Mouse (Mus musculus): Measurements from ENCODE around the gene Izumo1. TPM values are rescaled to one million over a fixed set of nuclear protein-coding genes. Genes with fewer than 3 reads are reported as not detected.
"Not testable (repeated sequence)": the region's sequence is repeated elsewhere in the genome, so short reads cannot be mapped to it uniquely, and the experiment has no call there.

Izumo1 gene
- total RNA-seq, 2 experiments from 2014 or later = 0.20 TPM; not detected in 1

GRCm38 (mm10) chr7:45641391-45642040 is 19.9 kb downstream of the Izumo1 start:
- intact Hi-C loops (cut with DNase I) = loop anchor here (5.0 kb wide), 1 partner anchor 61 kb away; no protein-coding TSS in a partner anchor
- peak; percentile 81 for DNase-seq

DNA sequence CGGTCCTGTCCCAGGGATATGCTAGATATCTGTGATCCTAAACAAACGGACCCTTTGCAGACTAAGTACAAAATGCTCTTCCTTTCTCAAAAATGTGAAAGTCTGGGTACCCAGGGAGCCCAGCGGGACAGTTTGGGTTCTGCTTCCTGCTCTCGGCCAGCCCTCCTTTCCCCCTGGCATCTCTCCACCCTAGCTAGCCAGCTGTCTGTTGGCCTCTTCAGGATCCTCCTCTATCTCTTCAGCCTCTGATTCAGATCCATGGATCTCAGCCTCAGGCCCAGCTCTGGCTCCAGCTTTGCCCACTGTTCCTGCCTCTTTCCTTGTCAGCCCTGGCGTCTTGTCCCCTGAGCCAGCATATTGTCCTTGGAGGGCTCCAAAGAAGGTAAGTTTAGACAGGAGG is 20.5 kb downstream of the Izumo1 start:
- intact Hi-C loops (cut with DNase I) = loop anchor here (5.0 kb wide), 1 partner anchor 60 kb away; no protein-coding TSS in a partner anchor
- DNase-seq = peak; percentile 70

DNA sequence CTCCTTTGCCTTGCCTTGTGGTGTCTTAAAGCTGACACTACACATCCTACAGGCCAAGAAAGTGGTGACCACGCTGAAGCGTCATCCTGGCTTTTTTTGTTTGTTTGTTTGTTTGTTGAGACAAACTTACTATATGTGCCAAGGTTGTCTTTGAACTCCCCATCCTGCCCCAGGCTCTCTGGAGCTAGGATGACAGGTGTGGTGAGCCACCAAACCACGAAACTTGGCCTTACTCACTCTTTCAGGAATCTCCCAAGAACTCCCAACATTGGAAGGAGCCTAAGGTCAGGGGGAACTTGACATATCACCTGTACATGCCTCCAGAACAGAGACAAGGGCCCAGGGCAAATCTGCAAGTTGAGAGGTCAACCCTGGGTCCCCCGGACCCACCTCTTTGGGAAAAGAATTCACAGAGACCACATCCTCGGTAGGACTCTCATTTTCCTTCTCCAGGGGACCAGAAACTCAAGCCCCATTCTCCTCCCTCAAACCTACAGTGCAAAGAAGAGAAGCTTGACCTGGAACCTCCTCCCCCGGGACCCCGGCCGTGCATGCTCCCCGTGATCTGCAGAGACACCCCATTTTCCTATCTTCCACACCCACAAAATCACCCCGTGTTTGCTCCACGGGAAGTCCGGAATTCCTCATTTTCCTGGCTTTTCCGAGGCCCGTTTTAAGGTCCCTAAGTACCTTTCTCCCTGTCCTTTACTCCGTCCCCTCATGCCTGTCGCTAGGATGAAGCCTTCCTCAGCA is 21.1 kb downstream of the Izumo1 start:
- intact Hi-C loops (cut with DNase I) = loop anchor here (5.0 kb wide), 1 partner anchor 60 kb away; no protein-coding TSS in a partner anchor
- no peak for DNase-seq

GRCm38 (mm10) chr7:45643441-45644178 is 22.0 kb downstream of the Izumo1 start:
- intact Hi-C loops (cut with DNase I) = loop anchor here (5.0 kb wide), 1 partner anchor 59 kb away; no protein-coding TSS in a partner anchor
- DNase-seq = peak; percentile 99

DNA sequence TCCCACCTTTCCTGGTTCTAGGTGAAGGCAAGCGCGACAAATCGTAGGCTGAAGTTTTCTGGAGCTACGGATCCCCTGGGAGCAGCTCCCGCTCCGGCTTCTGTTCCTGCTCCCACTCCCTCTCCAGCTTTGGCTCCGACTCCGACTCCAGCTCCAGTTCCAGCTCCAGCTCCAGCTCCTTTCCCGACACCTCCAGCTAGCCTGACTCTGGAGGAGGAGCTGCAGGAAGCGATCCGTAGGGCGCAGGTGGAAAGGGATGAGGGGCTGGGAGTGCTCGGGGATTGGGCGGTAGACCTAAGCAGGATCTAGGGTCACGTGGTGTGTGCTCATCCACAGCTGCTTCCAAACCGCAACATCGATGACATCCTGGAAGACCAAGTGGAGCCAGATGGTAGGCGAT is 22.6 kb downstream of the Izumo1 start:
- intact Hi-C loops (cut with DNase I) = loop anchor here (5.0 kb wide), 1 partner anchor 58 kb away; no protein-coding TSS in a partner anchor
- peak; percentile 68 for DNase-seq

- no peak for DNase-seq
- intact Hi-C loops (cut with DNase I) = loop anchor here (5.0 kb wide), 1 partner anchor 57 kb away; no protein-coding TSS in a partner anchor
Measured at GRCm38 (mm10) chr7:45644872-45645590, 23.4 kb downstream of the Izumo1 start.

GRCm38 (mm10) chr7:45645591-45645971 is 24.0 kb downstream of the Izumo1 start:
- intact Hi-C loops (cut with DNase I) = no loop called here
- DNase-seq = no peak

DNA sequence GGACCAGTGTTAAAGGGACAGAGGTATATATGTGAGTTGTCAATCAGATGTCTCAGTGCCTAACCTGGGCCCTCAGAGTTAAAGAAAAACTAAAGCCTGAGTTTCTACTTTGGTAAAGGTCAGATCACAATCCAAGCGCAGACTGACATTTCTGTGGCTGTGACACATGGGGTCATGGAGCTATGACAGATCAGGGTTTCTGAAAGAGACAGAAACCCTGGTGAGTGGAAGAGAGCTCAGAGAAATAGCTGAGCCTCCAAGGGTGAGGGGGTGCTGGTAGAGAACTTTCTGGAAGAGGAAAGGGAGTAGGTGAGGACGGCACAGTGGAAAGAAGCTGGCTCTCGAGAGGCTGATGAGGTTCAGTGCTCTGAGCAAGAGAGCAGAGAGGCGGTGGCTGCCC is 25.1 kb downstream of the Izumo1 start:
- intact Hi-C loops (cut with DNase I) = no loop called here
- DNase-seq = no peak

DNA sequence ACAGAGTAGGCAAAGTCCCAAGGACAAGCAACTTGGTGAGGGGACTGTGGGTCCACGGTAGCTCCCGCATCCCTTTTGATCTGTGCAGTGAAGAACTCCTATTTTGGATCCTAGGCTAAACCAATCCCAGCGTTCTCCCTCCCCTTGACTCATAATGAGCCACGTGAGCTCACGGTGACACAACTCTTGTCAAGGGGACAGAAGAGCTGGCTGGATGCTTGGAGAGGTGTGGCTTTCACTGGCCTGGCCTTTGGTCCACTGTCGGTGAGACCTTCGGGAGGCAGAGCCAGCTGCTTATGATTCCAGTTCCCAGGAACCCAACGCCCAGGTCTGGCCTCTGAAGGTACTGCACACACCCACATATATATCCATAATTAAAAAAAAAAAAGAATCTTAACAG is 27.7 kb downstream of the Izumo1 start:
- intact Hi-C loops (cut with DNase I) = no loop called here

GRCm38 (mm10) chr7:45650484-45650883 is 28.9 kb downstream of the Izumo1 start:
- intact Hi-C loops (cut with DNase I); DNase-seq: not testable (repeated sequence)

More for the DNA sequence above, 27.7 kb downstream of the Izumo1 start:
- no peak for DNase-seq

GRCm38 (mm10) chr7:45654424-45655047 is 32.9 kb downstream of the Izumo1 start:
- intact Hi-C loops (cut with DNase I) = no loop called here
- DNase-seq = no peak

DNA sequence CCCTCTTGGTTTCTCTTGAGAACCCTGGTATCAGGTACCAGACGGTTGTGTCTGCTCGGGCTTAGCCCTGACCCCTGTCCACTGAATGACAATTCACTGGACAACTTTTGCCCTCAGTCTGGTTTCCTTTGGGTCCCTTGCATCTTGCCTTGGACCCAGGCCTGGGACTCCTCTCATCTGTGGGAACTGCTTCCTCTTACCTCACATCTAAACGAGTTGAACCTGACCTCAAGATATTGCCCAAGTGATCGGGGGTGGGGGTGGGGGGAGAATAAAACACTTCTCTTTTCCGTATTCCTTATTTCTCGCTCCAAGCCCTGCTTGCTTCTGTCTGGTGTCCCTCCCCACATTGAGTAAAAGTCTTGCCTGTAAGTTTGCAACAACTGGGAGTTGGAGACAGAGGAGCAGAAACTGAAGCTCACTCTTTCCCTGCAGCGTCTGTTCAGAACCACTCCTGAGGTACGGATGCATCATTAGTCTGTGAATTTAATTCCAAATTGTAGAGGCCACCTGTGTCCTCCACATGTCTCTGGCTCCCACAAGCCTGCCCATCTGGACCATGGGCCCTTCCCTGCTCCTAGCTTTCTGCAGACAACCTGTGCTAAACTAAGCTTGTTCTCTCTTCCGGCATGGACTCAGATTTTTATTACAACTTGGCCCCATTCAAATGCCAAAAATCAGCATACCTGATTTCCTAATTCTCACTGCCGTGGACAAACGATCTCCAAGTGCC is 39.3 kb downstream of the Izumo1 start:
- intact Hi-C loops (cut with DNase I) = no loop called here
- DNase-seq = no peak

- DNase-seq; intact Hi-C loops (cut with DNase I): not testable (repeated sequence)
Measured at GRCm38 (mm10) chr7:45661702-45662101, 40.1 kb downstream of the Izumo1 start.

- no peak for DNase-seq
- intact Hi-C loops (cut with DNase I) = no loop called here
Measured at GRCm38 (mm10) chr7:45665303-45666138, 43.9 kb downstream of the Izumo1 start.

DNA sequence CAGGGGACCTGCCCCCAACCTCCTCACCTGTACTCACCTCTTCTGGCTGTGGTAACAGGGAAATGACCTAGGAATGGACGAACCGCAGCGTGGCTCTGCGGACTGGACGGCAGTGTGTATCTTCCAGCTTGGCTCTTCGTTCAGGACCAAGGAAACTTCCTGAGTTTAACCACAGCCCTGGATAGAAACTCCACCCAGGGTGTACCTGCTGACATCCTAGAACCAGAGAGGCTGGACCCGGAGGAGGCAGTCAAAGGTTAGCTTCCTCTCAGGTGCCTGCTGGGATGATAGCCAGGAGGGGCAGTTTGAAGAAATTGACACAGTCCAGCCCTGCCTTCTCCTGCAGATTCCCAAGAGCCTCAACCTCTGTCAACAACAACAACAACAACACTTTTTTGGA is 44.5 kb downstream of the Izumo1 start, which contains the start of gene Fut2:
TSS of gene Fut2 (minus strand) at position 234 of the 400 bp plus-strand sequence.
- intact Hi-C loops (cut with DNase I) = no loop called here
- no peak for DNase-seq

- intact Hi-C loops (cut with DNase I) = no loop called here
- DNase-seq = no peak
Measured at GRCm38 (mm10) chr7:45667761-45668160, 46.1 kb downstream of the Izumo1 start.

DNA sequence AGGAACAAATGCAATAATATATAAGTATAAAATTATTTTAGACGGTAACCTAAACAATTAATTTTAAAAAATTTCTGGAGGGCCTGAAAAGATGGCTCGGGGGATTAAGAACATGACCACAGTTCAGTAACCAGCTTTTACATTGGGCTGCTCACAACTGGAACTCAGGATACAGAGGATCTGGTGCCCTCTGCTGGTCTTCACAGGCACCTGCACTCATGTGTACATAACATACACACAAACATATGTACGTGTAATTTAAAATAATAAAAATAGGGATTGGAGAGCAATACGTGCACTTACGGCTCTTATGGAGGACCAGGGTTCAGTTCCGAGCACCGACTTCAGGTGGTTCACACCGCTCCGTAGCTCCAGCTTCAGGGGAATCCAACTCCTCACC is 47.3 kb downstream of the Izumo1 start:
- intact Hi-C loops (cut with DNase I) = no loop called here
- no peak for DNase-seq

GRCm38 (mm10) chr7:45677627-45678295 is 56.1 kb downstream of the Izumo1 start:
- intact Hi-C loops (cut with DNase I) = no loop called here
- no peak for DNase-seq
